Comparison of ENCODE assay signal across 9 mouse cellular contexts in the genomic region with DNA sequence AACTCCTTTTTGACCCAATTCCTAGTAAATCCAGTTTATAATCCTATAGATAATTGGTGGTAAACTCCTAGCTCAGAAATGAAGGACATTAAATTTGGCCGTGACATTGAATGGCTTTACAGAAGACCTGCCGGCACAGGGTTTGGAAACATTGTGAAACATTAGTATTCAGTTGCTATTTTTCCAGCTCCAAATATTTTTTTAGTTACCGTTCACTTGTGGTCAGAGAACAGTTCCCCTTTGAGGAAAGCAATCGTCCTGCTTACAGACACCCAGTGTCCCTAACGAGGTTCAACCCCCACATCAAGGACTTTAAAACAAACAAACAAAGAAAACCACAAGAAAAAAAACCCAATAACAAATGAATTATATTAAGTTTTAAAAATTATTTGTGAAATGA. TPM values are rescaled to one million over a fixed set of nuclear protein-coding genes. Genes with fewer than 3 reads are reported as not detected.
DNase-seq lines count a peak whose midpoint lies in the region; ATAC-seq lines count a peak whose summit lies in the region.
"Had no signal": no experiment of that assay in that cellular context is flagged by ENCODE, and none has a peak within 500 bp of the region (broad histone marks: within the 10 kb centered on the region; RNA-seq: fewer than 3 reads in every experiment).

No protein-coding gene starts in this region.

- peak overlapping the region; percentile 53 for H3K4me2 ChIP-seq in heart, embryonic 15.5 days
- H3K4me2 ChIP-seq in midbrain, embryonic 14.5 days (ENCODE audit: low read length): peak overlapping the region; percentile 17
- no peak overlapping the region for H3K4me2 ChIP-seq in midbrain, embryonic 11.5 days
- H3K4me2 ChIP-seq in hindbrain, embryonic 14.5 days (replicated peaks): peak overlapping the region; percentile 67
- peak overlapping the region; percentile 46 for H3K4me2 ChIP-seq in neural tube, embryonic 14.5 days (ENCODE audit: low read depth, low read length)

- H3K27ac ChIP-seq in heart, embryonic 15.5 days: peak overlapping the region; percentile 86
- no peak overlapping the region for H3K27ac ChIP-seq in midbrain, embryonic 14.5 days (replicated peaks; ENCODE audit: low read depth, low read length)
- H3K27ac ChIP-seq in midbrain, embryonic 11.5 days (ENCODE audit: low read depth, low read length): no peak overlapping the region
- H3K27ac ChIP-seq in hindbrain, embryonic 14.5 days: no peak overlapping the region
- H3K27ac ChIP-seq in neural tube, embryonic 14.5 days (ENCODE audit: low read depth, low read length): no peak overlapping the region

- 0 out of 2 replicates have a peak overlapping the region, but pooled peaks have one; percentile 3 for H3K9ac ChIP-seq in heart, embryonic 15.5 days
- no peak overlapping the region; the same call in 1 of the 2 replicates for H3K9ac ChIP-seq in midbrain, embryonic 14.5 days (replicated peaks; ENCODE audit: low read length)
- no peak overlapping the region for H3K9ac ChIP-seq in midbrain, embryonic 11.5 days (ENCODE audit: low read length)
- peak overlapping the region; percentile 8; the same call in 1 of the 2 replicates for H3K9ac ChIP-seq in hindbrain, embryonic 14.5 days
- H3K9ac ChIP-seq in neural tube, embryonic 14.5 days (replicated peaks; ENCODE audit: low read depth, low read length): no peak overlapping the region

- intact Hi-C loops in heart, postnatal 14 days (cut with DNase I): no loop called here

- no peak for DNase-seq in heart, postnatal 14 days
- no peak for DNase-seq in midbrain, embryonic 14.5 days
- DNase-seq in midbrain, embryonic 11.5 days (ENCODE audit: low spot score, missing footprints): no peak
- no peak for DNase-seq in hindbrain, embryonic 14.5 days (ENCODE audit: low spot score)
- no peak for DNase-seq in urinary bladder, adult 18-20 months (ENCODE audit: low spot score in 2 of 2)
- no peak for DNase-seq in frontal cortex, postnatal 14 days (ENCODE audit: low spot score in 2 of 2)
- DNase-seq: thymus, postnatal 25 days had no signal

- ATAC-seq in heart, embryonic 15.5 days (replicated peaks; ENCODE audit: insufficient number of reproducible peaks, insufficient read depth, low FRiP score, low read depth): no peak
- ATAC-seq in midbrain, embryonic 14.5 days (ENCODE audit: low FRiP score, low TSS enrichment): no peak
- ATAC-seq in midbrain, embryonic 11.5 days (ENCODE audit: low FRiP score): no peak
- no peak for ATAC-seq in hindbrain, embryonic 14.5 days (ENCODE audit: low FRiP score)
- ATAC-seq in neural tube, embryonic 14.5 days (ENCODE audit: low read depth): no peak

- no peaks in the 10 kb centered on the region for H3K36me3 ChIP-seq in heart, embryonic 15.5 days
- no peaks in the 10 kb centered on the region for H3K36me3 ChIP-seq in midbrain, embryonic 14.5 days (ENCODE audit: control insufficient read depth, insufficient read depth, low read length)
- H3K36me3 ChIP-seq in midbrain, embryonic 11.5 days (ENCODE audit: control insufficient read depth, insufficient read depth, low read length): no peaks in the 10 kb centered on the region
- H3K36me3 ChIP-seq in hindbrain, embryonic 14.5 days (replicated peaks; ENCODE audit: control insufficient read depth, insufficient read depth): no peaks in the 10 kb centered on the region
- no peaks in the 10 kb centered on the region for H3K36me3 ChIP-seq in neural tube, embryonic 14.5 days (ENCODE audit: control insufficient read depth, insufficient read depth, low read length)

- no peaks in the 10 kb centered on the region for H3K27me3 ChIP-seq in heart, embryonic 15.5 days
- H3K27me3 ChIP-seq in midbrain, embryonic 14.5 days (ENCODE audit: control insufficient read depth, insufficient read depth, low read length): no peaks in the 10 kb centered on the region
- no peaks in the 10 kb centered on the region for H3K27me3 ChIP-seq in midbrain, embryonic 11.5 days (ENCODE audit: control insufficient read depth, insufficient read depth, low read length)
- no peaks in the 10 kb centered on the region for H3K27me3 ChIP-seq in hindbrain, embryonic 14.5 days (ENCODE audit: control insufficient read depth, insufficient read depth, low read length)
- no peaks in the 10 kb centered on the region for H3K27me3 ChIP-seq in neural tube, embryonic 14.5 days (ENCODE audit: control insufficient read depth, insufficient read depth, low read length)

- peak overlapping the region; percentile 23 for H3K4me3 ChIP-seq in heart, embryonic 15.5 days
- no peak overlapping the region for H3K4me3 ChIP-seq in midbrain, embryonic 14.5 days (replicated peaks; ENCODE audit: low read depth, low read length)
- no peak overlapping the region for H3K4me3 ChIP-seq in midbrain, embryonic 11.5 days (ENCODE audit: low read depth, low read length)
- peak overlapping the region; percentile 12 for H3K4me3 ChIP-seq in hindbrain, embryonic 14.5 days (replicated peaks; ENCODE audit: low read length)
- peak overlapping the region; percentile 18; the same call in 1 of the 2 replicates for H3K4me3 ChIP-seq in neural tube, embryonic 14.5 days (ENCODE audit: low read depth, low read length)

- 41% methylated on average over 5 of the region's 5 CpGs for WGBS in heart, embryonic 15.5 days
- 75% methylated on average over 5 of the region's 5 CpGs for WGBS in midbrain, embryonic 14.5 days
- WGBS in midbrain, embryonic 11.5 days: 86% methylated on average over 5 of the region's 5 CpGs
- WGBS in hindbrain, embryonic 14.5 days: 72% methylated on average over 5 of the region's 5 CpGs
- 46% methylated on average over 5 of the region's 5 CpGs for WGBS in neural tube, embryonic 14.5 days

- peaks cover 64% of the 10 kb centered on the region for H3K4me1 ChIP-seq in heart, embryonic 15.5 days (replicated peaks)
- peaks cover 28% of the 10 kb centered on the region; the same call in 1 of the 2 replicates for H3K4me1 ChIP-seq in midbrain, embryonic 14.5 days (ENCODE audit: control insufficient read depth, insufficient read depth, low read length)
- H3K4me1 ChIP-seq in midbrain, embryonic 11.5 days (ENCODE audit: control insufficient read depth, insufficient read depth, low read length): peaks cover 7% of the 10 kb centered on the region; the same call in 1 of the 2 replicates
- H3K4me1 ChIP-seq in hindbrain, embryonic 14.5 days (replicated peaks; ENCODE audit: control insufficient read depth, insufficient read depth, low read length): peaks cover 44% of the 10 kb centered on the region
- H3K4me1 ChIP-seq in neural tube, embryonic 14.5 days (ENCODE audit: control insufficient read depth, insufficient read depth, low read length): peaks cover 30% of the 10 kb centered on the region

- no peaks in the 10 kb centered on the region for H3K9me3 ChIP-seq in heart, embryonic 15.5 days (replicated peaks)
- no peaks in the 10 kb centered on the region for H3K9me3 ChIP-seq in midbrain, embryonic 14.5 days (ENCODE audit: control insufficient read depth, low read length)
- H3K9me3 ChIP-seq in midbrain, embryonic 11.5 days (ENCODE audit: control insufficient read depth, low read length): no peaks in the 10 kb centered on the region
- H3K9me3 ChIP-seq in hindbrain, embryonic 14.5 days (ENCODE audit: control insufficient read depth, low read length): no peaks in the 10 kb centered on the region
- no peaks in the 10 kb centered on the region for H3K9me3 ChIP-seq in neural tube, embryonic 14.5 days (ENCODE audit: control insufficient read depth, low read length)

RNA-seq across cellular contexts. Expression of a gene that starts 58.7 kb away (rescaled TPM):
- polyA plus RNA-seq in heart, embryonic 15.5 days (2015; fragmentation: Nextera tagmentation; extraction: Ambion mirVana): 72.9 and 82.7 TPM in 2 replicates
- total RNA-seq in heart, postnatal 14 days (2021): 100 to 1,000 TPM; 182 to 189 TPM
- 58.0 and 66.8 TPM in 2 replicates for polyA plus RNA-seq in midbrain, embryonic 14.5 days (2014; fragmentation: Nextera tagmentation; extraction: Ambion mirVana)
- 36.2 and 43.0 TPM in 2 replicates for polyA plus RNA-seq in midbrain, embryonic 11.5 days (2014; fragmentation: Nextera tagmentation; extraction: Ambion mirVana)
- 63.2 TPM in 2 replicates for polyA plus RNA-seq in hindbrain, embryonic 14.5 days (2014; fragmentation: Nextera tagmentation; extraction: Ambion mirVana)
- polyA plus RNA-seq in neural tube, embryonic 14.5 days (2014; fragmentation: Nextera tagmentation; extraction: Ambion mirVana): 63.1 and 76.3 TPM in 2 replicates

Comparison
In these comparisons a context has a peak if more than half of its experiments do, and no peak if none do; other contexts are left out.
1. H3K4me3 ChIP-seq: peak in heart, embryonic 15.5 days (single experiment), hindbrain, embryonic 14.5 days (single experiment) and neural tube, embryonic 14.5 days (single experiment); none in midbrain, embryonic 14.5 days (single experiment) and midbrain, embryonic 11.5 days (single experiment).
2. H3K9ac ChIP-seq: peak in heart, embryonic 15.5 days (single experiment) and hindbrain, embryonic 14.5 days (single experiment); none in midbrain, embryonic 14.5 days (single experiment), midbrain, embryonic 11.5 days (single experiment) and neural tube, embryonic 14.5 days (single experiment).